Comparison of ENCODE assay signal across 17 mouse cellular contexts in genomic region chr1:133486370-133486769, GRCm38 (mm10).
A peak's percentile ranks its signal among the peaks of the same experiment; 100 is the strongest.
DNase-seq lines count a peak whose midpoint lies in the region; ATAC-seq lines count a peak whose summit lies in the region.
"Had no signal": no experiment of that assay in that cellular context is flagged by ENCODE, and none has a peak within 500 bp of the region (broad histone marks: within the 10 kb centered on the region; RNA-seq: fewer than 3 reads in every experiment).

No protein-coding gene starts in this region.

- no peaks in the 10 kb centered on the region for H3K9me3 ChIP-seq in hindbrain, embryonic 10.5 days
- no peaks in the 10 kb centered on the region for H3K9me3 ChIP-seq in hindbrain, embryonic 11.5 days (ENCODE audit: control insufficient read depth, low read length)
- H3K9me3 ChIP-seq in intestine, embryonic 15.5 days, result no peaks in the 10 kb centered on the region
- H3K9me3 ChIP-seq: G1E; hindbrain, embryonic 12.5 days had no signal

- intact Hi-C loops in gastrocnemius, postnatal 36 days (cut with DNase I), result no loop called here

- no peak overlapping the region for H3K4me3 ChIP-seq in hindbrain, embryonic 10.5 days
- H3K4me3 ChIP-seq in hindbrain, embryonic 11.5 days (ENCODE audit: low read depth, low read length), result no peak overlapping the region
- no peak overlapping the region for H3K4me3 ChIP-seq in intestine, embryonic 15.5 days (replicated peaks)
- H3K4me3 ChIP-seq: hindbrain, embryonic 12.5 days had no signal

- H3K9ac ChIP-seq in hindbrain, embryonic 11.5 days (ENCODE audit: low read depth, low read length), result no peak overlapping the region
- no peak overlapping the region for H3K9ac ChIP-seq in intestine, embryonic 15.5 days
- H3K9ac ChIP-seq: hindbrain, embryonic 12.5 days had no signal

- no peaks in the 10 kb centered on the region for H3K36me3 ChIP-seq in hindbrain, embryonic 10.5 days
- no peaks in the 10 kb centered on the region for H3K36me3 ChIP-seq in hindbrain, embryonic 11.5 days (ENCODE audit: control insufficient read depth, insufficient read depth, low read length)
- H3K36me3 ChIP-seq in intestine, embryonic 15.5 days, result no peaks in the 10 kb centered on the region
- H3K36me3 ChIP-seq: G1E; hindbrain, embryonic 12.5 days had no signal

- peaks cover 33% of the 10 kb centered on the region for H3K4me1 ChIP-seq in hindbrain, embryonic 10.5 days (replicated peaks)
- H3K4me1 ChIP-seq in hindbrain, embryonic 11.5 days (replicated peaks; ENCODE audit: control insufficient read depth, insufficient read depth, low read length), result no peaks in the 10 kb centered on the region
- peaks cover 7% of the 10 kb centered on the region for H3K4me1 ChIP-seq in intestine, embryonic 15.5 days (replicated peaks)

- DNase-seq in hindbrain, embryonic 10.5 days (ENCODE audit: low spot score), result peak; percentile 20
- no peak for DNase-seq in hindbrain, embryonic 11.5 days (ENCODE audit: low spot score)
- peak; percentile 21 for DNase-seq in R1 (ENCODE audit: low read depth, low spot score)
- peak; percentile 36 for DNase-seq in lung, postnatal 10 days
- DNase-seq in gastrocnemius, postnatal 36 days, result no peak
- no peak for DNase-seq in adrenal gland, adult 2 months
- DNase-seq: adrenal gland, postnatal 25 days; cerebellum, adult 9-10 months; liver; midbrain, embryonic 14.5 days; right cerebral cortex, adult 18-20 months; thymus, adult 18-20 months had no signal

- peak overlapping the region; percentile 50; the same call in 1 of the 2 replicates for H3K27ac ChIP-seq in hindbrain, embryonic 10.5 days
- H3K27ac ChIP-seq in hindbrain, embryonic 11.5 days (ENCODE audit: low read depth, low read length), result no peak overlapping the region
- H3K27ac ChIP-seq in intestine, embryonic 15.5 days, result no peak overlapping the region
- H3K27ac ChIP-seq: hindbrain, embryonic 12.5 days had no signal

- no peak for ATAC-seq in hindbrain, embryonic 11.5 days (ENCODE audit: low FRiP score)
- 0 out of 2 replicates have a peak, but pooled peaks have one; percentile 22 for ATAC-seq in intestine, embryonic 15.5 days
- ATAC-seq: forebrain, embryonic 14.5 days had no signal

- H3K27me3 ChIP-seq in hindbrain, embryonic 10.5 days (ENCODE audit: insufficient read depth, poor library complexity, severe bottlenecking), result no peaks in the 10 kb centered on the region
- H3K27me3 ChIP-seq in hindbrain, embryonic 11.5 days (ENCODE audit: control insufficient read depth, insufficient read depth, low read length), result no peaks in the 10 kb centered on the region
- no peaks in the 10 kb centered on the region for H3K27me3 ChIP-seq in intestine, embryonic 15.5 days (replicated peaks)
- H3K27me3 ChIP-seq: hindbrain, embryonic 12.5 days had no signal

- no peak overlapping the region for H3K4me2 ChIP-seq in hindbrain, embryonic 11.5 days (replicated peaks; ENCODE audit: low read depth, low read length)
- H3K4me2 ChIP-seq in intestine, embryonic 15.5 days (replicated peaks), result no peak overlapping the region
- H3K4me2 ChIP-seq: heart, embryonic 11.5 days; hindbrain, embryonic 12.5 days had no signal

- 66% methylated on average over 10 of the region's 10 CpGs for WGBS in hindbrain, embryonic 10.5 days
- WGBS in hindbrain, embryonic 11.5 days, result 63% methylated on average over 9 of the region's 10 CpGs
- WGBS in intestine, embryonic 15.5 days, result 25% methylated on average over 10 of the region's 10 CpGs

Comparison
In these comparisons a context has a peak if more than half of its experiments do, and no peak if none do; other contexts are left out.
1. DNase-seq: peak in hindbrain, embryonic 10.5 days (single experiment), R1 (single experiment) and lung, postnatal 10 days (single experiment); none in hindbrain, embryonic 11.5 days (single experiment), gastrocnemius, postnatal 36 days (0 of 2) and adrenal gland, adult 2 months (single experiment).